In the genomic region with DNA sequence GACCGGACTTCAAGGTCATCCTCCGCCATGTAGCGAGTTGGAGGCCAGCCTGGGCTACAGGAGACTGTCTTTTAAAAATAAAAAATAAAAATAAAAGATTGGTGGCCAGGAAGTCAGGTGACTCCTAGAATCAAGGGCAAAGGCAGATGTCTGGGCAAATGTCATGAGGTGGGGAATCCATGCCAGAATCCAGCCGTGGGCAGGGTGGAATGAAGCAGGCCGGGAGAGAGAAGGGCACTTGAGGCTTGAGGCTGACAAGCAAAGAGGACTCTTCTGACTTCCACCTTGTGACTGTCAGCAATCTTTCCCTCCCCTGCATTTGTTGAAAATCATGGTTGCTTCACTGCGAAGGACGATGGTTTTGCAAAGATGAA, we compare ENCODE assay signal across 8 mouse cellular contexts. TPM values are rescaled to one million over a fixed set of nuclear protein-coding genes. Genes with fewer than 3 reads are reported as not detected.
DNase-seq lines count a peak whose midpoint lies in the region; ATAC-seq and TF ChIP-seq lines count a peak whose summit lies in the region.

No protein-coding gene starts in this region.

- no peaks in the 10 kb centered on the region for H3K4me1 ChIP-seq in liver, adult 2 months (ENCODE audit: control insufficient read depth, insufficient read depth, low read length)
- H3K4me1 ChIP-seq in embryonic facial prominence, embryonic 14.5 days (ENCODE audit: control insufficient read depth, insufficient read depth, low read length), result peaks cover 7% of the 10 kb centered on the region; the same call in 1 of the 2 replicates
- peaks cover 8% of the 10 kb centered on the region for H3K4me1 ChIP-seq in hindbrain, postnatal 0 days (ENCODE audit: insufficient read depth, low read length)
- H3K4me1 ChIP-seq in neural tube, embryonic 12.5 days, result peaks cover 11% of the 10 kb centered on the region

- DNase-seq in liver, adult 2 months (ENCODE audit: extremely low read depth, low read depth, low spot score), result peak; percentile 33
- DNase-seq in liver, result no peak
- DNase-seq in embryonic facial prominence, embryonic 14.5 days (ENCODE audit: low spot score), result no peak
- DNase-seq in hindbrain, postnatal 0 days (ENCODE audit: low spot score), result no peak
- no peak for DNase-seq in spleen, adult 18-20 months
- DNase-seq in retina, embryonic 14.5 days (ENCODE audit: low spot score), result no peak
- DNase-seq in natural killer cell, adult 2 months (ENCODE audit: low spot score in 2 of 2), result no peak

- H3K27me3 ChIP-seq in liver, adult 2 months (ENCODE audit: control insufficient read depth, insufficient read depth, low read length), result no peaks in the 10 kb centered on the region
- no peaks in the 10 kb centered on the region for H3K27me3 ChIP-seq in embryonic facial prominence, embryonic 14.5 days (replicated peaks; ENCODE audit: control insufficient read depth, insufficient read depth, low read length)
- no peaks in the 10 kb centered on the region for H3K27me3 ChIP-seq in hindbrain, postnatal 0 days (ENCODE audit: insufficient read depth, low read length)
- H3K27me3 ChIP-seq in neural tube, embryonic 12.5 days (replicated peaks), result no peaks in the 10 kb centered on the region

- H3K4me2 ChIP-seq in embryonic facial prominence, embryonic 14.5 days (ENCODE audit: low read depth, low read length), result peak overlapping the region; percentile 87
- peak overlapping the region; percentile 90 for H3K4me2 ChIP-seq in hindbrain, postnatal 0 days (ENCODE audit: low read depth, low read length)
- peak overlapping the region; percentile 77 for H3K4me2 ChIP-seq in neural tube, embryonic 12.5 days (replicated peaks)

- TF ChIP-seq POLR2A in liver, adult 2 months (IDR thresholded peaks at IDR 0.05; ENCODE audit: extremely low read depth, insufficient read depth, low read length), result no peak

- no peak for ATAC-seq in embryonic facial prominence, embryonic 14.5 days (ENCODE audit: low read depth)
- ATAC-seq in hindbrain, postnatal 0 days, result 0 out of 2 replicates have a peak, but pooled peaks have one; percentile 4
- no peak for ATAC-seq in neural tube, embryonic 12.5 days (ENCODE audit: low FRiP score, low read depth)

- TF ChIP-seq CTCF in liver, adult 2 months (IDR thresholded peaks at IDR 0.05; ENCODE audit: low read depth, low read length), result no peak
- TF ChIP-seq CTCF in hindbrain, postnatal 0 days (IDR thresholded peaks at IDR 0.05; ENCODE audit: low read depth), result no peak

- 60% methylated on average over 7 of the region's 7 CpGs for WGBS in liver, adult 2 months
- 81% methylated on average over 7 of the region's 7 CpGs for WGBS in embryonic facial prominence, embryonic 14.5 days
- WGBS in hindbrain, postnatal 0 days, result 80% methylated on average over 7 of the region's 7 CpGs
- 85% methylated on average over 7 of the region's 7 CpGs for WGBS in neural tube, embryonic 12.5 days

- H3K36me3 ChIP-seq in liver, adult 2 months (ENCODE audit: control insufficient read depth, insufficient read depth, low read length), result no peaks in the 10 kb centered on the region
- peaks cover 6% of the 10 kb centered on the region; the same call in 1 of the 2 replicates for H3K36me3 ChIP-seq in embryonic facial prominence, embryonic 14.5 days (ENCODE audit: control insufficient read depth, insufficient read depth, low read length)
- peaks cover under 1% of the 10 kb centered on the region; the same call in 1 of the 2 replicates for H3K36me3 ChIP-seq in hindbrain, postnatal 0 days (ENCODE audit: insufficient read depth, low read length)
- peaks cover 1% of the 10 kb centered on the region; the same call in 1 of the 2 replicates for H3K36me3 ChIP-seq in neural tube, embryonic 12.5 days

- no peaks in the 10 kb centered on the region for H3K9me3 ChIP-seq in embryonic facial prominence, embryonic 14.5 days (ENCODE audit: control insufficient read depth, low read length)
- no peaks in the 10 kb centered on the region for H3K9me3 ChIP-seq in hindbrain, postnatal 0 days (ENCODE audit: low read length)
- no peaks in the 10 kb centered on the region for H3K9me3 ChIP-seq in neural tube, embryonic 12.5 days

- peak overlapping the region; percentile 83 for H3K9ac ChIP-seq in liver, adult 2 months (ENCODE audit: low read depth, low read length)
- peak overlapping the region; percentile 93 for H3K9ac ChIP-seq in embryonic facial prominence, embryonic 14.5 days (ENCODE audit: low read depth, low read length)
- H3K9ac ChIP-seq in hindbrain, postnatal 0 days (replicated peaks; ENCODE audit: low read length), result peak overlapping the region; percentile 90
- H3K9ac ChIP-seq in neural tube, embryonic 12.5 days, result peak overlapping the region; percentile 81

- H3K79me2 ChIP-seq in liver, adult 2 months (ENCODE audit: control insufficient read depth, insufficient read depth, low read length), result no peaks in the 10 kb centered on the region

- H3K27ac ChIP-seq in liver, adult 2 months (replicated peaks; ENCODE audit: insufficient read depth, low read depth, low read length), result peak overlapping the region; percentile 61; the same call in 1 of the 2 replicates
- H3K27ac ChIP-seq in embryonic facial prominence, embryonic 14.5 days (replicated peaks; ENCODE audit: low read depth, low read length), result peak overlapping the region; percentile 76; the same call in 1 of the 2 replicates
- H3K27ac ChIP-seq in hindbrain, postnatal 0 days, result peak overlapping the region; percentile 89
- H3K27ac ChIP-seq in neural tube, embryonic 12.5 days, result no peak overlapping the region

- peak overlapping the region; percentile 67 for H3K4me3 ChIP-seq in liver, adult 2 months (ENCODE audit: insufficient read depth, low read depth, low read length)
- peak overlapping the region; percentile 73 for H3K4me3 ChIP-seq in embryonic facial prominence, embryonic 14.5 days (ENCODE audit: low read depth, low read length)
- H3K4me3 ChIP-seq in hindbrain, postnatal 0 days (ENCODE audit: low read length), result peak overlapping the region; percentile 65
- peak overlapping the region; percentile 65 for H3K4me3 ChIP-seq in neural tube, embryonic 12.5 days

RNA-seq across cellular contexts. Expression of a gene that starts 0.7 kb away (rescaled TPM):
- 1.9 and 3.0 TPM in 2 replicates for total RNA-seq in liver, adult 2 months (2014; rRNA removed)
- 3.5 and 3.9 TPM in 2 replicates for polyA plus RNA-seq in liver, adult 2 months (2012; rRNA removed)
- 13.4 TPM in 2 replicates for polyA plus RNA-seq in embryonic facial prominence, embryonic 14.5 days (2014; fragmentation: Nextera tagmentation; extraction: Ambion mirVana)
- 34.6 and 38.2 TPM in 2 replicates for total RNA-seq in hindbrain, postnatal 0 days (2014; rRNA removed)
- 42.3 and 45.1 TPM in 2 replicates for polyA plus RNA-seq in hindbrain, postnatal 0 days (2015; fragmentation: Nextera tagmentation; extraction: Ambion mirVana)
- polyA plus RNA-seq in neural tube, embryonic 12.5 days (2016; fragmentation: Nextera tagmentation; extraction: Ambion mirVana), result 29.8 and 30.7 TPM in 2 replicates

RNA-seq across cellular contexts. Expression of a gene that starts 10.6 kb away (rescaled TPM):
- 0.28 and 0.47 TPM in 2 replicates for total RNA-seq in liver, adult 2 months (2014; rRNA removed)
- 0.35 and 0.50 TPM in 2 replicates for polyA plus RNA-seq in liver, adult 2 months (2012; rRNA removed)
- polyA plus RNA-seq in embryonic facial prominence, embryonic 14.5 days (2014; fragmentation: Nextera tagmentation; extraction: Ambion mirVana), result 4.9 and 6.3 TPM in 2 replicates
- total RNA-seq in hindbrain, postnatal 0 days (2014; rRNA removed), result 48.4 and 70.7 TPM in 2 replicates
- polyA plus RNA-seq in hindbrain, postnatal 0 days (2015; fragmentation: Nextera tagmentation; extraction: Ambion mirVana), result 21.0 and 22.3 TPM in 2 replicates
- polyA plus RNA-seq in neural tube, embryonic 12.5 days (2016; fragmentation: Nextera tagmentation; extraction: Ambion mirVana), result 27.7 and 31.9 TPM in 2 replicates

RNA-seq across cellular contexts. Expression of a gene that starts 12.7 kb away (rescaled TPM):
- total RNA-seq in liver, adult 2 months (2014; rRNA removed), result not detected in 2 replicates
- not detected in 2 replicates for polyA plus RNA-seq in liver, adult 2 months (2012; rRNA removed)
- 0.42 TPM in 1 of 2 replicates, not detected in the other for polyA plus RNA-seq in embryonic facial prominence, embryonic 14.5 days (2014; fragmentation: Nextera tagmentation; extraction: Ambion mirVana)
- total RNA-seq in hindbrain, postnatal 0 days (2014; rRNA removed), result 2.1 and 3.6 TPM in 2 replicates
- polyA plus RNA-seq in hindbrain, postnatal 0 days (2015; fragmentation: Nextera tagmentation; extraction: Ambion mirVana), result 5.1 and 7.1 TPM in 2 replicates
- 0.68 and 1.1 TPM in 2 replicates for polyA plus RNA-seq in neural tube, embryonic 12.5 days (2016; fragmentation: Nextera tagmentation; extraction: Ambion mirVana)

RNA-seq across cellular contexts. Expression of a gene that starts 23.8 kb away (rescaled TPM):
- total RNA-seq in liver, adult 2 months (2014; rRNA removed), result not detected in 2 replicates
- not detected in 2 replicates for polyA plus RNA-seq in liver, adult 2 months (2012; rRNA removed)
- 0.90 and 2.1 TPM in 2 replicates for polyA plus RNA-seq in embryonic facial prominence, embryonic 14.5 days (2014; fragmentation: Nextera tagmentation; extraction: Ambion mirVana)
- 20.1 and 24.8 TPM in 2 replicates for total RNA-seq in hindbrain, postnatal 0 days (2014; rRNA removed)
- 17.0 and 20.2 TPM in 2 replicates for polyA plus RNA-seq in hindbrain, postnatal 0 days (2015; fragmentation: Nextera tagmentation; extraction: Ambion mirVana)
- 80.4 and 82.2 TPM in 2 replicates for polyA plus RNA-seq in neural tube, embryonic 12.5 days (2016; fragmentation: Nextera tagmentation; extraction: Ambion mirVana)

RNA-seq across cellular contexts. Expression of a gene that starts 33.6 kb away (rescaled TPM):
- total RNA-seq in liver, adult 2 months (2014; rRNA removed), result 22.6 and 24.9 TPM in 2 replicates
- polyA plus RNA-seq in liver, adult 2 months (2012; rRNA removed), result 49.4 and 52.6 TPM in 2 replicates
- 124 and 134 TPM in 2 replicates for polyA plus RNA-seq in embryonic facial prominence, embryonic 14.5 days (2014; fragmentation: Nextera tagmentation; extraction: Ambion mirVana)
- 71.6 and 82.9 TPM in 2 replicates for total RNA-seq in hindbrain, postnatal 0 days (2014; rRNA removed)
- polyA plus RNA-seq in hindbrain, postnatal 0 days (2015; fragmentation: Nextera tagmentation; extraction: Ambion mirVana), result 125 and 131 TPM in 2 replicates
- 174 and 180 TPM in 2 replicates for polyA plus RNA-seq in neural tube, embryonic 12.5 days (2016; fragmentation: Nextera tagmentation; extraction: Ambion mirVana)
